Mouse (Mus musculus): ENCODE data around the gene Pramef12. TPM values are rescaled to one million over a fixed set of nuclear protein-coding genes. Genes with fewer than 3 reads are reported as not detected.
"Not testable (repeated sequence)": the region's sequence is repeated elsewhere in the genome, so short reads cannot be mapped to it uniquely, and the experiment has no call there.

The Pramef12 gene
- polyA plus RNA-seq, 1 experiment from 2014 or later = 0.58 TPM

DNA sequence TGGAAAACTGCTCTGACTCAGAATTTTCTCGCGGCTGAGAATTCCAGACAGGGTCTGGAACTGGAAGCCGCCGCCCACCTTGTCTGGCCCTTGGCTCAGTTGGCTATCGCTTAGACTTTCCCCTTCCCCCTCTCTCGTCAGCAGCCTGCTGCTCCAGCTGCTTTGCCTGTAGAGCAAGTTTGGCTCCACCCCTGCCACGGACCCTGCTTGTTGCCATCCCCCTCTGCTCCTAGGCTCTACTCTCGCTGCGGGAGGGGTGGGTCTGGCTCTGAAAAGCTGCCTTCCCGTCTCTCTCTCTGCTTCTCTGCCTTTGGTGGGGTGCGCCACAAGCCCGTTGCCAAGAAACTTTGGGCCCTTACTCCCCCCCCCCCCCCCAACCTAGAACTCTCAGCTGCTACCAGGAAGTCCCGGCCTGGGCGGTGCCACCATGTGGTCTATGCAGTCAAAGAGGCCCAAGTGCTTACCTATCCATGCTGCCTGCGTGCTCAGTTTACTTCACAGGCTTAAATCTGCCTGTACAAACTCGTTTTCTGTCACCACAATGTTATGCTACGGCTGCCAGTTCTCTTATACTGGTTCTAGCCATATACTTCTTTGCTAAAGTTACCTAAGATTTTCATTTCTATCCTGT, 3.7 kb downstream of the Pramef12 start:
- Histone ChIP-seq H3K9me3 (no peaks in the 10 kb centered on the region), H3K9ac (peak overlapping the region; percentile 58), H3K27ac (peak overlapping the region; percentile 44; the same call in 1 of the 2 replicates), H3K4me3 (peak overlapping the region; percentile 35), H3K4me2 (peak overlapping the region; percentile 57), H3K4me1 (no peaks in the 10 kb centered on the region), H3K36me3 (no peaks in the 10 kb centered on the region), H3K27me3 (no peaks in the 10 kb centered on the region)
- WGBS = 4% methylated on average over 17 of the region's 17 CpGs
- peak; percentile 78 for ATAC-seq (ENCODE audit: insufficient number of reproducible peaks, insufficient read depth, low FRiP score, low TSS enrichment, low read depth)

DNA sequence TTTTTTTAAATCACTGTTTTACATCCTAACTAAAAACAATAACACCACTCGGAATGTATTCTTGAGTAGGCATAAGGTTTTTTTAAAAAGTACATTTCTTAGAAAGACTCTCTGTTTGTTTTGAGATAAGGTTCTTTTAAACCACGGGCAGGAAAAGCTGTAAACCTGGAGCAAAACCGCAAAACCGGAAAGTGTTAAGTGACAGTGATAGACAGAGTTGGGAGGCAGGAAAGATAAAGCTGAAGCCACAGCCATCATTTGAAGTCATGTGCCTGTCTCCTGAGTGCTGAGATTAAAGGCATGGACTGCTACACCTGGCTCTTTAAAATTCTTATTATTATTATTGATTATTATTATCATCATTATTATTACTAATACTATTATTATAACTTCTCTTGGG, 5.6 kb downstream of the Pramef12 start:
- Histone ChIP-seq H3K4me1 (no peaks in the 10 kb centered on the region), H3K9ac (no peak overlapping the region), H3K9me3 (no peaks in the 10 kb centered on the region), H3K27me3 (no peaks in the 10 kb centered on the region), H3K27ac (no peak overlapping the region), H3K4me2 (no peak overlapping the region), H3K4me3 (no peak overlapping the region), H3K36me3 (no peaks in the 10 kb centered on the region)
- ATAC-seq (ENCODE audit: insufficient number of reproducible peaks, insufficient read depth, low FRiP score, low TSS enrichment, low read depth) = no peak
- 69% methylated on average over 4 of the region's 4 CpGs for WGBS

DNA sequence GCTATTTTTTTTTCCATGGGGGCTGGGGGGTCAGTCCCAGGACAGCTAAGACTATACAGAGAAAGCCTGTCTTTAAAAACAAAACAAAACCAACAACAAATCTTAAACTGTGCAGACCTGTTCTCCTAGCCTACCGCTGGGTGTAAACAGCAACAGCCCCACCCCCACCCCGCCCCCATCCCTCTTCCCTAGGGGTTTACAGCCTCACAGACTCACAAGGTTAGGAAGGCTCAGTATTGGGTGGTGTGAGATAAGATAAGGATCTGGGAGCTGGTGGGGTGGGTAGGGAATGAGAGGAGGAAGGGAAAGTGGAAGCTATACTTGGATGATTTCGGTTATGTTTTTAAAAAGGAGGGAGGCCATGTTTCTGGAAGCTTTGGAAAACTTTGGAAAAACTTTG, 11.9 kb downstream of the Pramef12 start:
- ATAC-seq (ENCODE audit: insufficient number of reproducible peaks, insufficient read depth, low FRiP score, low TSS enrichment, low read depth) = no peak
- WGBS = 36% methylated on average over 3 of the region's 3 CpGs

DNA sequence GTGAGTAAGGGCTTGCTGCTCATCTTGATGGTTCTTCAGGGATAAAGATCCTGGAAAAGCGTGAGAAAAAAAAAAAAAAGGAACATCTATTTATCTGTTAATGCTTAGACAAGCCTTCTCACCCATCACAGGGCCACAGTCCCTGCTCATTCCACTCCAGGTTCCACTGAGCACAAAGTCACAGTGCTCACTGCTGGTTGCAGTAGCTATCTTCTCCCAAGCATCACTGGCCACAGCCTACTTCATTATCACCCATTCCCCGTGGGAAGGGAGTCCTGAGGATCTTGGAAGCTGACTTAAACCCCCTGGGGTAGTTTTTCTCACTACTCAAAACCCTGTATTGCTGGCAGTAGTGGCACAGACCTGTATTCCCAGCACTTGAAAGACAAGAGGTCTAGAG, 30.4 kb downstream of the Pramef12 start, which contains the start of gene Pramef20:
Pramef20 (minus strand) TSS at position 23 of the 400 bp plus-strand sequence.
- Histone ChIP-seq H3K27me3 (no peaks in the 10 kb centered on the region), H3K4me2 (no peak within 1 kb of the TSS), H3K4me1 (no peaks in the 10 kb centered on the region), H3K4me3 (no peak within 1 kb of the TSS), H3K27ac (no peak within 1 kb of the TSS), H3K36me3 (no peaks in the 10 kb centered on the region), H3K9me3 (no peaks in the 10 kb centered on the region; the same call in 1 of the 2 replicates), H3K9ac (no peak within 1 kb of the TSS)
- ATAC-seq (ENCODE audit: insufficient number of reproducible peaks, insufficient read depth, low FRiP score, low TSS enrichment, low read depth) = no peak
- WGBS = 51% methylated on average over 2 of the region's 2 CpGs

More for the DNA sequence above, 11.9 kb downstream of the Pramef12 start:
- Histone ChIP-seq H3K27ac (no peak overlapping the region), H3K9ac (no peak overlapping the region), H3K27me3 (no peaks in the 10 kb centered on the region), H3K36me3 (no peaks in the 10 kb centered on the region), H3K4me3 (no peak overlapping the region), H3K4me2 (no peak overlapping the region), H3K4me1 (no peaks in the 10 kb centered on the region), H3K9me3 (no peaks in the 10 kb centered on the region)

DNA sequence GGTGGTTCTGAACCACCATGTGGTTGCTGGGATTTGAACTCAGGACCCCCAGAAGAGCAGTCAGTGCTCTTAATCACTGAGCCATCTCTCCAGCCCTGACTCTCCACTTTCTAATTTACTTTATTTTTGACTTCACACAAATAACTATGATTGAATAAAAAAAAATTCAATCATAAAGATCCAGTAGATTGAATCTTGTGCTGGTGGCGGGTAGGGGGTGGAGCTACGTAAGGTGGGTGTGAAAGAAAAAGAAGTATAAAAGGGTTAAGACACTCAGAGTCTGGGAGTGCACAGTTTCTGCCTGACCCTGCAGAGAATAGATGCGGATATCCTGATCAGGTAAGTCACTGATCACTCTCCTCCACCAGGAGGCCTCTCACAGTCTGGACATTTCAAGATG, 50.6 kb downstream of the Pramef12 start, which contains the start of gene Gm13119:
Gm13119 (plus strand) TSS at position 301 of the 400 bp plus-strand sequence.
- H3K9me3 ChIP-seq; H3K27me3 ChIP-seq; H3K4me3 ChIP-seq; ATAC-seq (ENCODE audit: insufficient number of reproducible peaks, insufficient read depth, low FRiP score, low TSS enrichment, low read depth); H3K4me2 ChIP-seq; H3K4me1 ChIP-seq; H3K27ac ChIP-seq; H3K36me3 ChIP-seq; H3K9ac ChIP-seq: not testable (repeated sequence)
- WGBS = 90% methylated on average over 3 of the region's 3 CpGs

Other genes starting within 250 kb of the Pramef12 start
- not detected in 2 replicates for gene Oog3, start 245.8 kb downstream of the Pramef12 start, polyA plus RNA-seq (2015; fragmentation: Nextera tagmentation; extraction: Ambion mirVana)
- gene Oog2, start 217.7 kb downstream of the Pramef12 start, polyA plus RNA-seq (2015; fragmentation: Nextera tagmentation; extraction: Ambion mirVana) = not detected in 2 replicates
- not detected in 2 replicates for gene C87977, start 195.1 kb downstream of the Pramef12 start, polyA plus RNA-seq (2015; fragmentation: Nextera tagmentation; extraction: Ambion mirVana)
- not detected in 2 replicates for gene Pramel5, start 128.0 kb downstream of the Pramef12 start, polyA plus RNA-seq (2015; fragmentation: Nextera tagmentation; extraction: Ambion mirVana)
- gene Gm13128, start 78.2 kb downstream of the Pramef12 start, polyA plus RNA-seq (2015; fragmentation: Nextera tagmentation; extraction: Ambion mirVana) = not detected in 2 replicates
- gene Gm13119, start 50.5 kb downstream of the Pramef12 start, polyA plus RNA-seq (2015; fragmentation: Nextera tagmentation; extraction: Ambion mirVana) = not detected in 2 replicates
- not detected in 2 replicates for gene Pramef20, start 30.5 kb downstream of the Pramef12 start, polyA plus RNA-seq (2015; fragmentation: Nextera tagmentation; extraction: Ambion mirVana)
- not detected in 2 replicates for gene 1700012P22Rik, start 30.3 kb upstream of the Pramef12 start, polyA plus RNA-seq (2015; fragmentation: Nextera tagmentation; extraction: Ambion mirVana)
- not detected in 2 replicates for gene Gm9944, start 44.9 kb upstream of the Pramef12 start, polyA plus RNA-seq (2015; fragmentation: Nextera tagmentation; extraction: Ambion mirVana)
- not detected in 2 replicates for gene Aadacl3, start 55.3 kb upstream of the Pramef12 start, polyA plus RNA-seq (2015; fragmentation: Nextera tagmentation; extraction: Ambion mirVana)
- gene 9430007A20Rik, start 111.4 kb upstream of the Pramef12 start, polyA plus RNA-seq (2015; fragmentation: Nextera tagmentation; extraction: Ambion mirVana) = not detected in 2 replicates
- not detected in 2 replicates for gene Gm13124, start 156.7 kb upstream of the Pramef12 start, polyA plus RNA-seq (2015; fragmentation: Nextera tagmentation; extraction: Ambion mirVana)
- gene Aadacl4, start 205.2 kb upstream of the Pramef12 start, polyA plus RNA-seq (2015; fragmentation: Nextera tagmentation; extraction: Ambion mirVana) = not detected in 2 replicates

Measured in embryonic facial prominence, embryonic 13.5 days (tissue).